Mouse (Mus musculus): ENCODE measurements around the gene Eya4. TPM values are rescaled to one million over a fixed set of nuclear protein-coding genes. Genes with fewer than 3 reads are reported as not detected.

Eya4 gene
- polyA plus RNA-seq, 1 experiment = 4.0 TPM

DNA sequence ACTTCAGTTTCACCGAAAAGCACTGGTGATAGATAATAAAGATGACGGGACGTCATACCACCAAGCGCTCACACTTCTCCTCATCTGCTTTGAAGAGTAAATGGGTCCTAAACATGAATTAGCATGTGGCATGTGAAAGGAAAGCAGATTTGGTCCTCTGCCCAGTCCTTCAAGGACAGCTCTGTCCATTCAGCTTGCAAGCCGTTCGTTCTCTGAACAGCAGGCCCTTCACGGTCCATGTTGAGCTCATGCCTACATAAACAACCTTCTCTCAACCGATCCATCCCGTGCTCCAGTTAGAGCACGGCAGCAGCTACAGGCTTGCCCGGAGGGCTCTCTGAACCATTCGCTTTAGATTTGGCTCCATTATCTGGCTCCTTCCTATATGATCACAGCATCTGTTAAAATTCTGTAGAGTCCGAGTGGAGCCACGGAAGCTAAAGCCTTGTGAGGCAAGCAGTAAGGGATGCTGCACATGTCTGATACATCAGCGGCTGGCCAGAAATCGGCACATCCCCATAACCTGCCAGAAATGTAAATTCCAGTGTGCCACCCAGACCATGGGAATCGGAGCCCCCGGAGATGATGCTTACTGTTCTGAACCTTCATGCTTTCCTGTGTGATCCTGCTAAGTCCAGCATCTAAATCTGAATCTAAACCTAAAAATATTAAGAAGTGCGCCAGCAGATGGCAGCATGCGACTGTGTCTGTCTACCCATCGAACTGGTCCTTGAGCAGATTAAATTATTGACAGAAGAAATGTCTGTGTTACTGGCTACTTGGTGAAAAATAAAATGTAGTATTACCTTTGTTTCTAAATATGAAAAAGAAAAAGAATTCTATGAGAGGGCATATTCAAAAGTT lies 264.0 kb downstream of the Eya4 start:
- TF ChIP-seq CTCF (IDR thresholded peaks at IDR 0.05; ENCODE audit: low read depth, low read length) (peak; percentile 38), POLR2A (IDR thresholded peaks at IDR 0.05; ENCODE audit: borderline replicate concordance, low read depth, low read length) (no peak)
- no peaks in the 10 kb centered on the region for H3K4me1 ChIP-seq (ENCODE audit: control insufficient read depth, insufficient read depth, low read length)
- no peak overlapping the region for H3K4me3 ChIP-seq (ENCODE audit: insufficient read depth, low read length)
- no peak overlapping the region for H3K27ac ChIP-seq (ENCODE audit: insufficient read depth, low read depth, low read length)

DNA sequence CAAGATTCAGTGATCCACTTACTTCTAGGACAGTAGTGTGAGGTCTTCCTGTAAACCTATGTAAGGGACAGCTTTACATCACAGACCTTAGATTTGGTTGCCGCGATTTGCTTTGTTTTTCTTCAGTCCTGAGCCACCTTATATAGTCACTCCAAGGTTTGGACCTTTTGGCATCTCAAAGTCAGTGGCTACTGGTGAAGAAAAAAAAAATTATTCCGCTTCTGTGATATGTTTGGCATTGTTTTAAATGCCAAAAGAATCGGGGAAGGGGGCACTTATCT lies 269.1 kb downstream of the Eya4 start:
- no peak overlapping the region for H3K27ac ChIP-seq (ENCODE audit: insufficient read depth, low read depth, low read length)
- no peak for TF ChIP-seq CTCF (IDR thresholded peaks at IDR 0.05; ENCODE audit: low read depth, low read length)

DNA sequence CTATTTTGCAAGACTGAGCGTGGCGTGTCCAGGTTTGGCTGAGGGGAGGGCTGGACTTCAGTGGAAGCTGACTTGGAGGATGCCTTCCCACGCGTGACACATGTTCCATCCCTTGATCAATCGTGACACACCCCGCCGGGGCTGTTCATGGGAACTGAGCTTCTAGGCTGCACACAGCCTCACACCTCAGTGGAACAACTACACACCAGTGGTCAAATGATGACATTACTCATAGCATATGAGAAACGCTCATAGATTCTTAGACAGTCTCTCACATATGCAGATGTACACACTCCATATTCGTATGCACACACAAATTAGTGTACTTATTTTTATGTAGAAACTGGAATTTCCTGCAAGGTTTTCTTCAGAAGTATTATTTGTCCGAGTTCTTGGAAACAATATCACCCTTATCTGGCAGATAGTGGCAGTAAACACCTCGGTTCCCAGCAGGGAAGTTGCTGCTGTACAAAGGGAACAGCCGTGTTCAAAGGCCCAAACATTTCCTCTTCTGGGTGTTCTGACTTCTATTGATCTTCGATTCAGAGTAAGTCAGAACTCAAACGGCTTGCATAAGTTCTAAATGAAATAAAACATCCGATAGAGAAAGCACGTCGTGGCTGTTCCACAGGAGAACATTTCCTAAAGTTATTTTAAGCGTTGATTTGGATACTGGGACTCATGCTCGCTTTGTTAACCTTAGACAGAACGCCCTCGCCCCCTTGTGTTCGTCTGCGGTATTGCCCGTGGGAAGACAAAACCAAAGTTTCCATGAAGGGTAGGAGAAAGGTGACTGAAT lies 269.6 kb downstream of the Eya4 start:
- no peak overlapping the region for H3K4me3 ChIP-seq (ENCODE audit: insufficient read depth, low read length)
- H3K27ac ChIP-seq (ENCODE audit: insufficient read depth, low read depth, low read length) = no peak overlapping the region
- no peaks in the 10 kb centered on the region for H3K4me1 ChIP-seq (ENCODE audit: control insufficient read depth, insufficient read depth, low read length)
- TF ChIP-seq POLR2A (IDR thresholded peaks at IDR 0.05; ENCODE audit: borderline replicate concordance, low read depth, low read length) (no peak), CTCF (IDR thresholded peaks at IDR 0.05; ENCODE audit: low read depth, low read length) (peak; percentile 73)

More for the DNA sequence above, 269.1 kb downstream of the Eya4 start:
- H3K4me1 ChIP-seq (ENCODE audit: control insufficient read depth, insufficient read depth, low read length) = no peaks in the 10 kb centered on the region
- no peak overlapping the region for H3K4me3 ChIP-seq (ENCODE audit: insufficient read depth, low read length)

DNA sequence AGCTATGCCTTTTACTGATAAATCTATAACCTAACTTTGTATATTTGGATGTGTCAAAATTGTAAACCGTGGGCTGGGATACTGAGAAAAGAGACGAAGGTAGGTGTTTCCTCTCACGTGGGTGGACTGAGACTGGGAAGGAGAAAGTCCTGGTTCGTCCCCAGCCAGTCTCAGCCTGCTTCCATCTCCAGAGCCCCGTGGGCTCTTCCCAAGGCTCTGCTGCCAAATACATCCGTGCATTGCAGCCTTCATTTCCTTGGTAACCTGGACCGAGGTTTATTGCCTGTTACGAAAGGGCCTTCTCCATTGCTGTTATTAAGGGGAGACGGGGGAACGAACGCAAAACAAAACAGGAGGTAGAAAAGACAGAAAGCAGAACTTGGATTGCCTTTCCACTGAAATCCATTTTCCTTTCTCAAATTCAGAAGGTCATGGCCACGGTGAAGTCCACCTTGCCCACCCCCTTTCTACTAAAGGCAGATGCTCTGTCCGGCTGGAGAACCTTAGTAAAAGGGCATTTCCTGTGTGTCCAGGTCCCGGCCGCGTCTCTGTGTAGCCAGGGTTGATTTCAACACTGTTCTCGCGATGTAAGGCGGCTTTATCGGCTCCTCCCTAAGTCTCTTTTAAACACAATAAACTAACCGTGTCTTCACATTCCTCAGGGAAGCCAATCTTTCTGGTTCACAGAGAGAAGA lies 273.7 kb downstream of the Eya4 start:
- Histone ChIP-seq H3K4me1 (ENCODE audit: control insufficient read depth, insufficient read depth, low read length) (no peaks in the 10 kb centered on the region), H3K4me3 (ENCODE audit: insufficient read depth, low read length) (no peak overlapping the region), H3K27ac (ENCODE audit: insufficient read depth, low read depth, low read length) (no peak overlapping the region)
- TF ChIP-seq CTCF (IDR thresholded peaks at IDR 0.05; ENCODE audit: low read depth, low read length) (no peak), POLR2A (IDR thresholded peaks at IDR 0.05; ENCODE audit: borderline replicate concordance, low read depth, low read length) (no peak)

DNA sequence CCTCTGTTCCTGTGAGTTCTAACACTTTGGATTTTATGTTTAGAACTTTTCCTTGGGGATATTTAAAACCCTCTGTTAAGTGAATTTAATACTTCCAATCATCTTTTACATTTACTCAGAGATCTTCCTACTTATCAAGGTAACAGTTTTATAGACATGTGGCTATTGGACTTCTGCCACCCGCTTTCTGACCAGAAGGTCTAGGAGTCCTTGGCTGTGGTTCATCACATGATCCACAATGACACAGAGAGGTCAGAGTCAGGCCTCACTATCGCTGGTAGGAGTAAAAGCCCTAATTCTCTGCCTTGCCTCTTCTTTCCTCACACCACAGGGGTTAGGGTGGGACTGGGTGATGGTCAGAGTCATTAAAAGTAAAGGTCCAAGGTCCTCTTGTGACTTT lies 277.2 kb downstream of the Eya4 start:
- TF ChIP-seq CTCF (IDR thresholded peaks at IDR 0.05; ENCODE audit: low read depth, low read length) (no peak), POLR2A (IDR thresholded peaks at IDR 0.05; ENCODE audit: borderline replicate concordance, low read depth, low read length) (no peak)
- H3K4me1 ChIP-seq (ENCODE audit: control insufficient read depth, insufficient read depth, low read length) = no peaks in the 10 kb centered on the region
- no peak overlapping the region for H3K4me3 ChIP-seq (ENCODE audit: insufficient read depth, low read length)
- no peak overlapping the region for H3K27ac ChIP-seq (ENCODE audit: insufficient read depth, low read depth, low read length)

DNA sequence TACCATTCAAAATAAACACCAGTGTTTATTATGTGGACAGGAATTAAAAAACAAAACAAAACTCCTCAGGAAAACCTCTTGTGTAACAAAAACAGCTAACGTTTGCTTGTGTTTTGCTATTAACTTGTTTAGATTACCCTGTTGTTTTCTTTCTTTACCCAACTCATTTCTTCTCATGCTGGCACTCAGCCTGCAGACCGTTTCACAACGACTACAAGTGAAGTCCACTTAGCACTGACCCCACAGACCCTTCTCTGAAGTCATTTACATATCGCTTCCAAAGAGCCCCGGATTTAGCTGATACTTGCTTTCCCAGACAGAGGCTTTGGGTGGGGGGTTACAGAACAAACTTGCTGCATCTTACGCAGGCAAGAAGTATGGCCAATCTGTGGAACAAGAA lies 286.9 kb downstream of the Eya4 start:
- H3K4me3 ChIP-seq (ENCODE audit: insufficient read depth, low read length) = no peak overlapping the region
- no peak for TF ChIP-seq POLR2A (IDR thresholded peaks at IDR 0.05; ENCODE audit: borderline replicate concordance, low read depth, low read length)
- TF ChIP-seq CTCF (IDR thresholded peaks at IDR 0.05; ENCODE audit: low read depth, low read length) = no peak
- no peaks in the 10 kb centered on the region for H3K4me1 ChIP-seq (ENCODE audit: control insufficient read depth, insufficient read depth, low read length)
- H3K27ac ChIP-seq (ENCODE audit: insufficient read depth, low read depth, low read length) = no peak overlapping the region

DNA sequence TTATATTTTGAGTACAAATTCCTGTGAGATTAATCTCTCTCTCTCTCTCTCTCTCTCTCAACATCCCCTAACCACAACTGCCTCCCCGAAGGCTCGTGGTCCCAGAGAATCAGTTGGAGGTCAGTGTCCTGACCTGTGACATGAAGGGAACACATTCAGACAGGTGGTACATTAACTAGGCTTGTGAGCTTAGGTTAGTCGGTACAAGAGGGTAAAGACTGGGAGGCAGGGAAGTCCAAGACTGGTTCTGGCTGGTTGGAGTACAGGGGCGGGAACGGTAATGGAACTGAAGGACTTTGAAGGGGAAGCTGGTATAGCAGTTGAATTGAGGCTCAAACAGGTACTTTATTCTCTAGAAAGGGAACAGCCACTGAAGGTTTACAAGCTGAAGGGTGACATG lies 287.9 kb downstream of the Eya4 start:
- Histone ChIP-seq H3K4me3 (ENCODE audit: insufficient read depth, low read length) (no peak overlapping the region), H3K27ac (ENCODE audit: insufficient read depth, low read depth, low read length) (no peak overlapping the region), H3K4me1 (ENCODE audit: control insufficient read depth, insufficient read depth, low read length) (no peaks in the 10 kb centered on the region)
- TF ChIP-seq POLR2A (IDR thresholded peaks at IDR 0.05; ENCODE audit: borderline replicate concordance, low read depth, low read length) = no peak
- no peak for TF ChIP-seq CTCF (IDR thresholded peaks at IDR 0.05; ENCODE audit: low read depth, low read length)

DNA sequence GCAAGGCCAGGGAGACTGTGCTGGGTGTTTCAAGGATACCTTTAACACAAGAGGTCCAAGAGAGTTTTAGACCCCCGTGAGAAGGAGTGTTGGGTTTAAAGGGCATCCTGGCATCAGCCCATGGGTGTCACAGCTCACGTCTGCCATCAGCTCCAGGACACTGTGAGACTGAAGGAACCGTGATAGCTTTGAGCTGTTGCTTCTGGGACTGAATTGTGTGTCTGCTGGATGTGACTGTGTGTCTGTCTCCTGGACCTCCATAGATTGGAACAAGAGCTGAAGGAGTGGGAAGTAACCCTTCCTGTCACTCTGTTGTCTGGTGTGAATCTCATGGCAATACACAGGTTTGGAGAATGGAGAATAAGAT lies 289.9 kb downstream of the Eya4 start:
- no peak overlapping the region for H3K27ac ChIP-seq (ENCODE audit: insufficient read depth, low read depth, low read length)
- TF ChIP-seq CTCF (IDR thresholded peaks at IDR 0.05; ENCODE audit: low read depth, low read length) (no peak), POLR2A (IDR thresholded peaks at IDR 0.05; ENCODE audit: borderline replicate concordance, low read depth, low read length) (no peak)
- H3K4me1 ChIP-seq (ENCODE audit: control insufficient read depth, insufficient read depth, low read length) = no peaks in the 10 kb centered on the region
- no peak overlapping the region for H3K4me3 ChIP-seq (ENCODE audit: insufficient read depth, low read length)

DNA sequence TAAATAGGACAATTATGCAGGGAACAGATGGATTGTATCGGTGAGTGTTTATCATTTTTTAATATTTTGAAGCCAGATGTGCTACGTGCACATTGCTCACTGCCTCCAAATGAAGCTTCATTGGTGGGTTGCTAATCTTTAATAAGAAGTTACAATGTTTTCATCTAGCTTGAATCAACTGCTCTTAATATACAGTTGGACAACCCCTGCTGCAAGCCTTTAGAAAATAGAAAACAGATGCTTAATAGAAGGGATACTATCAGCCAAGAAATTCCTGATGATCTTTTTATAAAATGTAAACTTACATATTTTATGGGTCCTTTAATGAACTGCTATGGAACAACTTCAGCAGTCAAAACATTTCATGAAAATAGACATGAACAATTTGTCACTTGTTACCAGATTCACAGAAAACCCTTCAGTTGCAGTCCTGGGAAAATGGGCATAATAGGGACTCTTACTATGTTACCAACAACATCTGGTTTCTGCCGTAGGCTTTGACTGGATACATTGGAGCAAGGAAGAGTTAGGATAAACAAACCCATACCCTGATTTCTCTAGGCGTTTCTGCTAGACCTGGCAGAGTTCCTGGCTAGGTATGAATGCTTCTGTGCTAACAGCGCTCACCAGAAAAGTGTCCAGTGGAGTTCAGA lies 290.4 kb downstream of the Eya4 start:
- Histone ChIP-seq H3K27ac (ENCODE audit: insufficient read depth, low read depth, low read length) (no peak overlapping the region), H3K4me3 (ENCODE audit: insufficient read depth, low read length) (no peak overlapping the region), H3K4me1 (ENCODE audit: control insufficient read depth, insufficient read depth, low read length) (no peaks in the 10 kb centered on the region)
- TF ChIP-seq CTCF (IDR thresholded peaks at IDR 0.05; ENCODE audit: low read depth, low read length) (no peak), POLR2A (IDR thresholded peaks at IDR 0.05; ENCODE audit: borderline replicate concordance, low read depth, low read length) (no peak)
